Mouse (Mus musculus) G1E (cell line): ENCODE measurements around the gene Ap2a2.

ENCODE experiments used
- CTCF ChIP-seq: IDR thresholded peaks from 2 replicates; pipeline ENCODE4 v1.5.1; 2012; ENCODE audit warnings: low read depth, low read length, inconsistent platforms, mixed read lengths
- GATA1 ChIP-seq: IDR thresholded peaks from 2 replicates; pipeline ENCODE4 v1.6.1; 2012; ENCODE audit warnings: borderline replicate concordance, low read length, inconsistent platforms, mixed read lengths
- GATA2 ChIP-seq: IDR thresholded peaks from 2 replicates; pipeline ENCODE4 v1.6.1; 2012; ENCODE audit warnings: low read depth, low read length, inconsistent platforms, borderline replicate concordance
- POLR2AphosphoS5 ChIP-seq: IDR thresholded peaks from 2 replicates; pipeline ENCODE4 v1.6.1; 2012; ENCODE audit warnings: low read depth, low read length, inconsistent platforms; ENCODE audit not compliant: insufficient replicate concordance
- TAL1 ChIP-seq: conservative IDR thresholded peaks from 2 replicates; pipeline ENCODE4 v1.6.1; 2012; ENCODE audit warnings: low read depth, low read length, inconsistent platforms, mixed read lengths

GRCm38 (mm10) chr7:141549432-141550061 is 12.4 kb upstream of the Ap2a2 start:
- TF ChIP-seq CTCF: no peak
- no peak for TF ChIP-seq GATA1
- no peak for TF ChIP-seq POLR2AphosphoS5
- TF ChIP-seq GATA2: no peak
- TF ChIP-seq TAL1: no peak
